Mouse (Mus musculus): ENCODE data around the gene Rsph6a.

- TF ChIP-seq FLI1 (IDR thresholded peaks at IDR 0.05; ENCODE audit: low read length) (no peak), GATA1 (IDR thresholded peaks at IDR 0.05; ENCODE audit: borderline replicate concordance, low read length) (no peak)
Measured at GRCm38 (mm10) chr7:19028067-19028466, 26.4 kb upstream of the Rsph6a start.
